Mouse (Mus musculus): ENCODE measurements around the gene Tspan15. TPM values are rescaled to one million over a fixed set of nuclear protein-coding genes. Genes with fewer than 3 reads are reported as not detected.

Gene Tspan15
- polyA plus RNA-seq, 1 experiment, result 13.7 TPM

GRCm38 (mm10) chr10:62195376-62195775, 35.7 kb downstream of the Tspan15 start:
- Histone ChIP-seq H3K27me3 (ENCODE audit: control insufficient read depth, insufficient read depth, low read length) (no peaks in the 10 kb centered on the region), H3K4me3 (ENCODE audit: control insufficient read depth, insufficient read depth, low read length) (no peak overlapping the region), H3K36me3 (ENCODE audit: control insufficient read depth, insufficient read depth, low read length) (no peaks in the 10 kb centered on the region), H3K4me1 (replicated peaks; ENCODE audit: control insufficient read depth, insufficient read depth, low read length) (no peaks in the 10 kb centered on the region), H3K27ac (ENCODE audit: control insufficient read depth, insufficient read depth, low read length) (no peak overlapping the region)
- DNase-seq, result no peak
- TF ChIP-seq CTCF (IDR thresholded peaks at IDR 0.05; ENCODE audit: borderline replicate concordance, control insufficient read depth, extremely low read depth, insufficient read depth, low read length, poor library complexity) (no peak), POLR2A (IDR thresholded peaks at IDR 0.05; ENCODE audit: control insufficient read depth, extremely low read depth, insufficient read depth, low read length, poor library complexity) (no peak)
- 82% methylated on average over 7 of the region's 7 CpGs for WGBS

GRCm38 (mm10) chr10:62194946-62195345, 36.1 kb downstream of the Tspan15 start:
- no peaks in the 10 kb centered on the region for H3K36me3 ChIP-seq (ENCODE audit: control insufficient read depth, insufficient read depth, low read length)
- no peak for DNase-seq
- H3K4me3 ChIP-seq (ENCODE audit: control insufficient read depth, insufficient read depth, low read length), result no peak overlapping the region
- 57% methylated on average over 6 of the region's 6 CpGs for WGBS
- no peaks in the 10 kb centered on the region for H3K4me1 ChIP-seq (replicated peaks; ENCODE audit: control insufficient read depth, insufficient read depth, low read length)
- no peak for TF ChIP-seq POLR2A (IDR thresholded peaks at IDR 0.05; ENCODE audit: control insufficient read depth, extremely low read depth, insufficient read depth, low read length, poor library complexity)
- H3K27ac ChIP-seq (ENCODE audit: control insufficient read depth, insufficient read depth, low read length), result no peak overlapping the region
- H3K27me3 ChIP-seq (ENCODE audit: control insufficient read depth, insufficient read depth, low read length), result no peaks in the 10 kb centered on the region

- WGBS, result 90% methylated on average over 5 of the region's 5 CpGs
- Histone ChIP-seq H3K36me3 (ENCODE audit: control insufficient read depth, insufficient read depth, low read length) (no peaks in the 10 kb centered on the region), H3K4me1 (replicated peaks; ENCODE audit: control insufficient read depth, insufficient read depth, low read length) (no peaks in the 10 kb centered on the region), H3K27ac (ENCODE audit: control insufficient read depth, insufficient read depth, low read length) (no peak overlapping the region), H3K27me3 (ENCODE audit: control insufficient read depth, insufficient read depth, low read length) (no peaks in the 10 kb centered on the region), H3K4me3 (ENCODE audit: control insufficient read depth, insufficient read depth, low read length) (no peak overlapping the region)
- no peak for DNase-seq
- TF ChIP-seq CTCF (IDR thresholded peaks at IDR 0.05; ENCODE audit: borderline replicate concordance, control insufficient read depth, extremely low read depth, insufficient read depth, low read length, poor library complexity), result no peak
- TF ChIP-seq POLR2A (IDR thresholded peaks at IDR 0.05; ENCODE audit: control insufficient read depth, extremely low read depth, insufficient read depth, low read length, poor library complexity), result no peak
Measured at GRCm38 (mm10) chr10:62194461-62194860, 36.6 kb downstream of the Tspan15 start.

GRCm38 (mm10) chr10:62194043-62194442, 37.0 kb downstream of the Tspan15 start:
- Histone ChIP-seq H3K27ac (ENCODE audit: control insufficient read depth, insufficient read depth, low read length) (no peak overlapping the region), H3K36me3 (ENCODE audit: control insufficient read depth, insufficient read depth, low read length) (no peaks in the 10 kb centered on the region), H3K27me3 (ENCODE audit: control insufficient read depth, insufficient read depth, low read length) (no peaks in the 10 kb centered on the region), H3K4me3 (ENCODE audit: control insufficient read depth, insufficient read depth, low read length) (no peak overlapping the region), H3K4me1 (replicated peaks; ENCODE audit: control insufficient read depth, insufficient read depth, low read length) (no peaks in the 10 kb centered on the region)
- TF ChIP-seq CTCF (IDR thresholded peaks at IDR 0.05; ENCODE audit: borderline replicate concordance, control insufficient read depth, extremely low read depth, insufficient read depth, low read length, poor library complexity) (no peak), POLR2A (IDR thresholded peaks at IDR 0.05; ENCODE audit: control insufficient read depth, extremely low read depth, insufficient read depth, low read length, poor library complexity) (no peak)
- no peak for DNase-seq
- WGBS, result 95% methylated on average over 6 of the region's 6 CpGs

- H3K27me3 ChIP-seq (ENCODE audit: control insufficient read depth, insufficient read depth, low read length), result no peaks in the 10 kb centered on the region
- DNase-seq, result no peak
- WGBS, result 67% methylated on average over 9 of the region's 9 CpGs
- no peak overlapping the region for H3K4me3 ChIP-seq (ENCODE audit: control insufficient read depth, insufficient read depth, low read length)
- H3K36me3 ChIP-seq (ENCODE audit: control insufficient read depth, insufficient read depth, low read length), result no peaks in the 10 kb centered on the region
- no peak overlapping the region for H3K27ac ChIP-seq (ENCODE audit: control insufficient read depth, insufficient read depth, low read length)
- TF ChIP-seq POLR2A (IDR thresholded peaks at IDR 0.05; ENCODE audit: control insufficient read depth, extremely low read depth, insufficient read depth, low read length, poor library complexity) (no peak), CTCF (IDR thresholded peaks at IDR 0.05; ENCODE audit: borderline replicate concordance, control insufficient read depth, extremely low read depth, insufficient read depth, low read length, poor library complexity) (no peak)
- no peaks in the 10 kb centered on the region for H3K4me1 ChIP-seq (replicated peaks; ENCODE audit: control insufficient read depth, insufficient read depth, low read length)
Measured at GRCm38 (mm10) chr10:62192701-62193157, 38.3 kb downstream of the Tspan15 start.

GRCm38 (mm10) chr10:62190821-62191220, 40.2 kb downstream of the Tspan15 start:
- Histone ChIP-seq H3K27ac (ENCODE audit: control insufficient read depth, insufficient read depth, low read length) (no peak overlapping the region), H3K4me3 (ENCODE audit: control insufficient read depth, insufficient read depth, low read length) (no peak overlapping the region), H3K36me3 (ENCODE audit: control insufficient read depth, insufficient read depth, low read length) (no peaks in the 10 kb centered on the region), H3K4me1 (replicated peaks; ENCODE audit: control insufficient read depth, insufficient read depth, low read length) (no peaks in the 10 kb centered on the region), H3K27me3 (ENCODE audit: control insufficient read depth, insufficient read depth, low read length) (no peaks in the 10 kb centered on the region)
- DNase-seq, result peak; percentile 26
- WGBS, result 98% methylated on average over 7 of the region's 7 CpGs
- TF ChIP-seq CTCF (IDR thresholded peaks at IDR 0.05; ENCODE audit: borderline replicate concordance, control insufficient read depth, extremely low read depth, insufficient read depth, low read length, poor library complexity) (no peak), POLR2A (IDR thresholded peaks at IDR 0.05; ENCODE audit: control insufficient read depth, extremely low read depth, insufficient read depth, low read length, poor library complexity) (no peak)

- DNase-seq, result peak; percentile 27
- TF ChIP-seq CTCF (IDR thresholded peaks at IDR 0.05; ENCODE audit: borderline replicate concordance, control insufficient read depth, extremely low read depth, insufficient read depth, low read length, poor library complexity) (no peak), POLR2A (IDR thresholded peaks at IDR 0.05; ENCODE audit: control insufficient read depth, extremely low read depth, insufficient read depth, low read length, poor library complexity) (no peak)
- H3K36me3 ChIP-seq (ENCODE audit: control insufficient read depth, insufficient read depth, low read length), result no peaks in the 10 kb centered on the region
- H3K4me3 ChIP-seq (ENCODE audit: control insufficient read depth, insufficient read depth, low read length), result no peak overlapping the region
- no peaks in the 10 kb centered on the region for H3K4me1 ChIP-seq (replicated peaks; ENCODE audit: control insufficient read depth, insufficient read depth, low read length)
- WGBS, result 10% methylated on average over 4 of the region's 4 CpGs
- no peak overlapping the region for H3K27ac ChIP-seq (ENCODE audit: control insufficient read depth, insufficient read depth, low read length)
- no peaks in the 10 kb centered on the region for H3K27me3 ChIP-seq (ENCODE audit: control insufficient read depth, insufficient read depth, low read length)
Measured at GRCm38 (mm10) chr10:62189910-62190309, 41.1 kb downstream of the Tspan15 start.

All from thymus, adult 2 months (tissue).